Comparison of ENCODE assay signal across 19 mouse cellular contexts in genomic region chr17:69631411-69631810, GRCm38 (mm10).
DNase-seq lines count a peak whose midpoint lies in the region; ATAC-seq and TF ChIP-seq lines count a peak whose summit lies in the region.
"Had no signal": no experiment of that assay in that cellular context is flagged by ENCODE, and none has a peak within 500 bp of the region (broad histone marks: within the 10 kb centered on the region; RNA-seq: fewer than 3 reads in every experiment).

No protein-coding gene starts in this region.

- 0 out of 2 replicates have a peak, but pooled peaks have one; percentile 41 for ATAC-seq in frontal cortex, adult (ENCODE audit: low TSS enrichment)
- ATAC-seq in forebrain, embryonic 16.5 days, result peak; percentile 40
- ATAC-seq: hindbrain, postnatal 0 days had no signal

- no peaks in the 10 kb centered on the region for H3K36me3 ChIP-seq in forebrain, embryonic 16.5 days (ENCODE audit: control insufficient read depth, insufficient read depth)
- H3K36me3 ChIP-seq: embryonic facial prominence, embryonic 13.5 days; heart, embryonic 12.5 days had no signal

- no peaks in the 10 kb centered on the region for H3K9me3 ChIP-seq in forebrain, embryonic 16.5 days (ENCODE audit: control insufficient read depth, low read length)
- H3K9me3 ChIP-seq: embryonic facial prominence, embryonic 13.5 days; heart, embryonic 12.5 days had no signal

- H3K9ac ChIP-seq in forebrain, embryonic 16.5 days (replicated peaks; ENCODE audit: low read depth, low read length), result no peak overlapping the region
- H3K9ac ChIP-seq: embryonic facial prominence, embryonic 13.5 days; heart, embryonic 12.5 days had no signal

- no peak overlapping the region for H3K4me2 ChIP-seq in forebrain, embryonic 16.5 days (ENCODE audit: low read length)
- H3K4me2 ChIP-seq: embryonic facial prominence, embryonic 13.5 days; heart, embryonic 12.5 days had no signal

- no peaks in the 10 kb centered on the region for H3K4me1 ChIP-seq in forebrain, embryonic 16.5 days (replicated peaks; ENCODE audit: control insufficient read depth, insufficient read depth, low read length)
- H3K4me1 ChIP-seq: embryonic facial prominence, embryonic 13.5 days; heart, embryonic 12.5 days had no signal

- no peak overlapping the region for H3K27ac ChIP-seq in forebrain, embryonic 16.5 days (ENCODE audit: low read length)
- H3K27ac ChIP-seq: embryonic facial prominence, embryonic 13.5 days; hindbrain, postnatal 0 days had no signal

- H3K4me3 ChIP-seq in forebrain, embryonic 16.5 days (replicated peaks; ENCODE audit: low read length), result no peak overlapping the region
- H3K4me3 ChIP-seq: embryonic facial prominence, embryonic 13.5 days; heart, embryonic 12.5 days had no signal

- no peaks in the 10 kb centered on the region; the same call in 1 of the 2 replicates for H3K27me3 ChIP-seq in forebrain, embryonic 16.5 days (replicated peaks; ENCODE audit: control insufficient read depth, insufficient read depth, low read length)
- H3K27me3 ChIP-seq: CH12.LX; embryonic facial prominence, embryonic 13.5 days; heart, embryonic 12.5 days had no signal

- WGBS in forebrain, embryonic 16.5 days, result 15% methylated on average over 3 of the region's 3 CpGs

- no peak for TF ChIP-seq CTCF in brain, embryonic 14.5 days (IDR thresholded peaks at IDR 0.05; ENCODE audit: borderline replicate concordance, extremely low read depth, insufficient read depth, insufficient read length)

- no peak for TF ChIP-seq POLR2A in brain, embryonic 14.5 days (IDR thresholded peaks at IDR 0.05; ENCODE audit: borderline replicate concordance, extremely low read depth, insufficient read depth, insufficient read length, poor library complexity, severe bottlenecking)

- no peak for DNase-seq in frontal cortex, postnatal 10 days (ENCODE audit: low spot score in 2 of 2)
- DNase-seq in Muller cell, postnatal 12 days (ENCODE audit: inconsistent ontology term), result peak; percentile 91
- DNase-seq in brain, embryonic 14.5 days (ENCODE audit: low read depth), result peak; percentile 72
- DNase-seq in embryo, embryonic 10.5 days (ENCODE audit: low spot score), result no peak
- DNase-seq in ovary, adult 18-20 months (ENCODE audit: low spot score), result no peak
- DNase-seq in kidney, adult 8-10 months, result no peak
- DNase-seq: adrenal gland, adult 2 months; adrenal gland, postnatal 25 days; cerebellum, adult 11 months; cerebellum, adult 8-10 months; cerebellum, postnatal 14 days; gastrocnemius, postnatal 14 days; kidney, adult 11 months had no signal

Comparison
In these comparisons a context has a peak if more than half of its experiments do, and no peak if none do; other contexts are left out.
1. DNase-seq: peak in Muller cell, postnatal 12 days (single experiment) and brain, embryonic 14.5 days (single experiment); none in frontal cortex, postnatal 10 days (0 of 2), embryo, embryonic 10.5 days (single experiment), ovary, adult 18-20 months (single experiment) and kidney, adult 8-10 months (0 of 2).